Mouse (Mus musculus) midbrain, embryonic 11.5 days (tissue): Measurements from ENCODE around the gene Tmem201. TPM values are rescaled to one million over a fixed set of nuclear protein-coding genes. Genes with fewer than 3 reads are reported as not detected.

Source experiments
- polyA plus RNA-seq: library from polyadenylated mRNA; unstranded; fragments of >200 nt; fragmentation: Nextera tagmentation; extraction: Ambion mirVana; gene quantifications from 2 replicates; pipeline ENCODE4 v1.2.1, GENCODE M21; 2014

The Tmem201 gene
- polyA plus RNA-seq, 1 experiment from 2014 or later = 18.4 TPM

Other genes with a start within 250 kb of the Tmem201 start
- 55.9 and 59.4 TPM in 2 replicates for gene Ctnnbip1, start 219.8 kb downstream of the Tmem201 start, polyA plus RNA-seq
- gene Clstn1, start 151.6 kb downstream of the Tmem201 start, polyA plus RNA-seq = 34.3 and 41.8 TPM in 2 replicates
- gene Pik3cd, start 35.5 kb downstream of the Tmem201 start, polyA plus RNA-seq = 7.8 and 8.7 TPM in 2 replicates
- 18.6 and 21.4 TPM in 2 replicates for gene Slc25a33, start 36.2 kb upstream of the Tmem201 start, polyA plus RNA-seq
- 6.3 and 7.5 TPM in 2 replicates for gene Spsb1, start 217.0 kb upstream of the Tmem201 start, polyA plus RNA-seq